Mouse (Mus musculus) heart, adult 2 months (tissue): ENCODE measurements at regions not wholly inside any gene's neighbourhood (a gene's known extent, or its start where the extent isn't known, plus 50 kb on each side); places are given as distances from the start of the nearest gene placed in this dataset.

Experiments
- DNase-seq, 2 experiments: peaks; one replicate each; pipeline ENCODE4 v3.0.0; 2021
- H3K27ac ChIP-seq: fragments of 200-600 bp; 2 replicates; pipeline ENCODE4 v1.8.1; 2022
- H3K27me3 ChIP-seq: fragments of 200-500 bp; 2 replicates; pipeline ENCODE4 v1.6.1; 2012; ENCODE audit warnings: mild to moderate bottlenecking, low read length, inconsistent platforms, mixed read lengths; ENCODE audit not compliant: control insufficient read depth, insufficient read depth
- H3K36me3 ChIP-seq: fragments of 200-500 bp; 2 replicates; pipeline ENCODE4 v1.6.1; 2012; ENCODE audit warnings: low read length, inconsistent platforms; ENCODE audit not compliant: control insufficient read depth, insufficient read depth
- H3K4me1 ChIP-seq: fragments of 200-500 bp; 2 replicates; pipeline ENCODE4 v1.6.1; 2011; ENCODE audit warnings: low read length; ENCODE audit not compliant: control insufficient read depth, insufficient read depth
- H3K4me3 ChIP-seq: fragments of 200-600 bp; 2 replicates; pipeline ENCODE4 v1.8.1; 2022
- H3K79me2 ChIP-seq: fragments of 200-500 bp; replicated peaks from 2 replicates; pipeline ENCODE4 v1.6.1; 2012; ENCODE audit warnings: mild to moderate bottlenecking, inconsistent platforms, low read length, moderate library complexity, mixed read lengths; ENCODE audit not compliant: control insufficient read depth, insufficient read depth
- H3K9ac ChIP-seq: fragments of 200-500 bp; 2 replicates; pipeline ENCODE4 v1.6.1; 2012; ENCODE audit warnings: low read depth, mild to moderate bottlenecking, control low read depth, inconsistent platforms, low read length, mixed read lengths
- CTCF ChIP-seq: fragments of 200-600 bp; IDR thresholded peaks from 2 replicates; pipeline ENCODE4 v1.8.1; 2022; ENCODE audit warnings: antibody characterized with exemption, mild to moderate bottlenecking, moderate library complexity
- EP300 ChIP-seq: fragments of 200-500 bp; IDR thresholded peaks from 2 replicates; pipeline ENCODE4 v1.6.1; 2011; ENCODE audit warnings: low read depth, low read length, control low read depth; ENCODE audit not compliant: insufficient read depth
- POLR2A ChIP-seq: fragments of 200-500 bp; IDR thresholded peaks from 2 replicates; pipeline ENCODE4 v1.6.1; 2011; ENCODE audit warnings: mild to moderate bottlenecking, low read depth, low read length, control low read depth; ENCODE audit not compliant: insufficient read depth
- WGBS: fragments of 180-500 bp; shearing (Covaris S2); methylation state at CpG from one replicate; pipeline ENCODE4 v1.1.7; 2018; 5-methylcytosine and 5-hydroxymethylcytosine counted together
- intact Hi-C: fragments of 180-260 bp; cut with DNase I; formaldehyde crosslinking; loops from one replicate; pipeline ENCODE4 v1.15.1; 2025

GRCm38 (mm10) chr8:41556819-41557218, 139.9 kb upstream of the Frg1 start:
- H3K4me1 ChIP-seq: no peaks in the 10 kb centered on the region
- H3K4me3 ChIP-seq: no peak overlapping the region
- no peak overlapping the region for H3K9ac ChIP-seq
- no peaks in the 10 kb centered on the region for H3K27me3 ChIP-seq
- no peak for TF ChIP-seq CTCF
- TF ChIP-seq POLR2A: no peak
- no peak for TF ChIP-seq EP300
- intact Hi-C loops: no loop called here
- H3K79me2 ChIP-seq: no peaks in the 10 kb centered on the region
- no peaks in the 10 kb centered on the region for H3K36me3 ChIP-seq
- WGBS: 32% methylated on average over 3 of the region's 3 CpGs
- H3K27ac ChIP-seq: no peak overlapping the region
- DNase-seq: no peak

GRCm38 (mm10) chr8:41552747-41553534, 136.1 kb upstream of the Frg1 start:
- no peak for TF ChIP-seq POLR2A
- no peak for TF ChIP-seq EP300
- no peak for TF ChIP-seq CTCF
- Histone ChIP-seq H3K4me1 (no peaks in the 10 kb centered on the region), H3K27me3 (no peaks in the 10 kb centered on the region), H3K9ac (no peak overlapping the region), H3K27ac (no peak overlapping the region), H3K4me3 (no peak overlapping the region), H3K79me2 (no peaks in the 10 kb centered on the region), H3K36me3 (no peaks in the 10 kb centered on the region)
- intact Hi-C loops: no loop called here
- no peak for DNase-seq
- WGBS: 70% methylated on average over 8 of the region's 8 CpGs

- TF ChIP-seq EP300 (no peak), CTCF (no peak), POLR2A (no peak)
- H3K27me3 ChIP-seq: no peaks in the 10 kb centered on the region
- 85% methylated on average over 15 of the region's 15 CpGs for WGBS
- H3K27ac ChIP-seq: no peak overlapping the region
- H3K36me3 ChIP-seq: no peaks in the 10 kb centered on the region
- no peaks in the 10 kb centered on the region for H3K79me2 ChIP-seq
- DNase-seq: no peak
- H3K9ac ChIP-seq: no peak overlapping the region
- intact Hi-C loops: no loop called here
- H3K4me1 ChIP-seq: no peaks in the 10 kb centered on the region
- no peak overlapping the region for H3K4me3 ChIP-seq
Observed at GRCm38 (mm10) chr8:41551925-41552414, 135.1 kb upstream of the Frg1 start.

- H3K79me2 ChIP-seq: no peaks in the 10 kb centered on the region
- H3K27me3 ChIP-seq: no peaks in the 10 kb centered on the region
- no peak for DNase-seq
- no peaks in the 10 kb centered on the region for H3K36me3 ChIP-seq
- H3K4me1 ChIP-seq: no peaks in the 10 kb centered on the region
- no peak overlapping the region for H3K27ac ChIP-seq
- TF ChIP-seq POLR2A: no peak
- intact Hi-C loops: no loop called here
- no peak overlapping the region for H3K4me3 ChIP-seq
- H3K9ac ChIP-seq: no peak overlapping the region
- 75% methylated on average over 2 of the region's 2 CpGs for WGBS
Observed at GRCm38 (mm10) chr8:41550095-41550420, 133.2 kb upstream of the Frg1 start.

GRCm38 (mm10) chr8:41549220-41550094, 132.6 kb upstream of the Frg1 start:
- no peak overlapping the region for H3K27ac ChIP-seq

GRCm38 (mm10) chr8:41547730-41548368, 131.0 kb upstream of the Frg1 start:
- H3K27ac ChIP-seq: no peak overlapping the region
- no peak overlapping the region for H3K4me3 ChIP-seq
- DNase-seq: no peak
- no peaks in the 10 kb centered on the region for H3K36me3 ChIP-seq
- intact Hi-C loops: no loop called here
- H3K4me1 ChIP-seq: no peaks in the 10 kb centered on the region
- no peak overlapping the region for H3K9ac ChIP-seq
- 91% methylated on average over 7 of the region's 7 CpGs for WGBS
- H3K27me3 ChIP-seq: no peaks in the 10 kb centered on the region
- H3K79me2 ChIP-seq: no peaks in the 10 kb centered on the region
- TF ChIP-seq EP300 (no peak), POLR2A (no peak), CTCF (no peak)

More at GRCm38 (mm10) chr8:41549220-41550094, 132.6 kb upstream of the Frg1 start:
- DNase-seq: no peak
- Histone ChIP-seq H3K27me3 (no peaks in the 10 kb centered on the region), H3K79me2 (no peaks in the 10 kb centered on the region), H3K4me1 (no peaks in the 10 kb centered on the region), H3K4me3 (no peak overlapping the region), H3K9ac (no peak overlapping the region), H3K36me3 (no peaks in the 10 kb centered on the region)
- 77% methylated on average over 25 of the region's 25 CpGs for WGBS
- no peak for TF ChIP-seq POLR2A
- no peak for TF ChIP-seq CTCF
- intact Hi-C loops: no loop called here
